Comparison of ENCODE assay signal across 10 mouse cellular contexts in genomic region chr19:60946656-60947055, GRCm38 (mm10). TPM values are rescaled to one million over a fixed set of nuclear protein-coding genes. Genes with fewer than 3 reads are reported as not detected.
DNase-seq lines count a peak whose midpoint lies in the region; ATAC-seq lines count a peak whose summit lies in the region.
"Had no signal": no experiment of that assay in that cellular context is flagged by ENCODE, and none has a peak within 500 bp of the region (broad histone marks: within the 10 kb centered on the region; RNA-seq: fewer than 3 reads in every experiment).

No protein-coding gene starts in this region.

- ATAC-seq in hematopoietic stem cell, adult 5-6 weeks (replicated peaks in 1 of 2; ENCODE audit: insufficient read depth in 1 of 2, low FRiP score in 2 of 2, low TSS enrichment in 1 of 2, low read depth in 1 of 2, poor library complexity in 2 of 2, severe bottlenecking in 2 of 2) = peak; percentile 70 to 87
- no peak for ATAC-seq in cerebellum, adult (ENCODE audit: insufficient number of reproducible peaks, low FRiP score, low TSS enrichment)

- H3K4me3 ChIP-seq in brown adipose tissue, adult 24 weeks (ENCODE audit: insufficient read depth, low read depth, low read length) = no peak overlapping the region
- H3K4me3 ChIP-seq: embryonic facial prominence, embryonic 15.5 days; neural tube, embryonic 13.5 days had no signal

- peak overlapping the region; percentile 92 for H3K27ac ChIP-seq in brown adipose tissue, adult 24 weeks (replicated peaks; ENCODE audit: low read depth, low read length)
- H3K27ac ChIP-seq: embryonic facial prominence, embryonic 15.5 days had no signal

- H3K4me1 ChIP-seq in brown adipose tissue, adult 24 weeks (ENCODE audit: control insufficient read depth, insufficient read depth, insufficient read length, low read length) = peaks cover 35% of the 10 kb centered on the region

- peak; percentile 52 for DNase-seq in adrenal gland, postnatal 14 days
- no peak for DNase-seq in adrenal gland, postnatal 25 days
- DNase-seq in lung, postnatal 4 days = peak; percentile 60 to 63
- no peak for DNase-seq in urinary bladder, postnatal 4 days (ENCODE audit: low spot score in 2 of 2)
- DNase-seq in layer of hippocampus, adult 11-12 months (ENCODE audit: low spot score) = no peak

RNA-seq across cellular contexts. Expression of gene Grk5, which starts 57.1 kb away (rescaled TPM):
- 16.5 and 16.6 TPM in 2 replicates for total RNA-seq in adrenal gland, postnatal 14 days (2021)
- 17.9 and 25.6 TPM in 2 replicates for total RNA-seq in adrenal gland, postnatal 25 days (2021)
- 16.7 and 22.8 TPM in 2 replicates for polyA plus RNA-seq in brown adipose tissue, adult 24 weeks (2012; ENCODE audit: insufficient read depth, insufficient read length, missing spikeins)
- 4.8 and 8.4 TPM in 2 replicates for total RNA-seq in hematopoietic stem cell, adult 5-6 weeks (2017)

Comparison
In these comparisons a context has a peak if more than half of its experiments do, and no peak if none do; other contexts are left out.
1. DNase-seq: peak in adrenal gland, postnatal 14 days (single experiment) and lung, postnatal 4 days (2 of 2); none in adrenal gland, postnatal 25 days (single experiment), urinary bladder, postnatal 4 days (0 of 2) and layer of hippocampus, adult 11-12 months (single experiment).